Mouse (Mus musculus) embryo, embryonic 9.5 days (tissue): ENCODE results near the gene Cutal.

ENCODE experiments used
- DNase-seq: peaks from one replicate; pipeline ENCODE4 v3.0.0-alpha.2; 2017; ENCODE audit errors: extremely low spot score

Cutal gene

DNA sequence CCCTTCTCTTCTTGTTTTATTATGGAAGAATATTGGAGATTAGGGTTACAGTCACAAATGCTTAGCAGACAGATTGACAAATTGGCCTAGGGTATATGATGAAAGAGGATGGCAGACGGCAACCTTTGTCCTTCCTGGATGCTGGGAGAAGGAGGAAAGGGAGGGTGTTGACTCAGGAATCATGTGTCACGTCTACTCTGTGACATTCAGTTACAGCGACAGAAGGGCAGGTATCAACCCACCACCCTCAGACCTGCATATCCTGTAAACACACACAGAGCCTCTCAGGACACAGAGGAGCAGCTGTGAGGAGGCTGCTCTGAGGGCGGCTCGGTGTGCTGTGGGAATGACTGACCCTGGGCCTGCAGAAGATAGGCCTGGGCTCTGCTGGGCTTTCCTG lies 9.0 kb downstream of the Cutal start:
- no peak for DNase-seq

DNA sequence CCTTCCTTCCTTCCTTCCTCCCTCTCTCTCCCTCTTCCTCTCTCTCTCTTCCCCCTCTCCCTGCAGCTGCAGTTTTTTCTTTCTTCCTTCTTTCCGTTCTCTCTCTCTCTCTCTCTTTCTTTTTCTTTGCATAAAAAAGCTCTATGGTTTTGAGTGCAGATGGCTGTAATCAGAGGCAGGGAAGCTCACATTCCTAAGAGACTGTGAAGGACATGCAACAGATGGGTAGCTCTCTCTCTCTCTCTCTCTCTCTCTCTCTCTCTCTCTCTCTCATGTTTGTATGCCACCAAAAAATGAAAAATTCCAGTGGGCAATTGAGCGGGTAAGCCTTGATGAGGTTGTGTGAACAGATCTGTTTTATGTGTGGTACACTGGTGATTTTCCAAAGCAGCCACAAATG lies 10.0 kb downstream of the Cutal start:
- DNase-seq = no peak

DNA sequence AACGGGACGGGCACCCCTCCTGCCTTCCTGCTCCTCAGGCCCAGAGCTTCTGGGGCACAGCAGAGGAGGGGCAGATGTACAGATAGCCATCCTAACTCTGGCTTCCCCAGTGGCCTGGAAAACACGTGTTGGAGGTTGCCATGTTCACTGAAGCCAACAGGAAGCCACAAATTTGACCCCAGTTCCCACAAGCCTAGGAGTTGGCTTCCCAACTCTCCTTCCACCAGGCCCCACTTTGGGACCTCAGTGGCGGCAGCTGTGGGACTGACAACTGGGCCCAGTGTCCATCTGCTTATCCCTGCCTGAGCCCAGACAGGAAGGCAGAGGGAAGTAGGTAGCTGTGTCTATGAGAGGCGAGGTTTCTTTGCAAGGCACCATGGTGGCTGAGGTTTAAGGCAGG lies 19.8 kb downstream of the Cutal start:
- no peak for DNase-seq

DNA sequence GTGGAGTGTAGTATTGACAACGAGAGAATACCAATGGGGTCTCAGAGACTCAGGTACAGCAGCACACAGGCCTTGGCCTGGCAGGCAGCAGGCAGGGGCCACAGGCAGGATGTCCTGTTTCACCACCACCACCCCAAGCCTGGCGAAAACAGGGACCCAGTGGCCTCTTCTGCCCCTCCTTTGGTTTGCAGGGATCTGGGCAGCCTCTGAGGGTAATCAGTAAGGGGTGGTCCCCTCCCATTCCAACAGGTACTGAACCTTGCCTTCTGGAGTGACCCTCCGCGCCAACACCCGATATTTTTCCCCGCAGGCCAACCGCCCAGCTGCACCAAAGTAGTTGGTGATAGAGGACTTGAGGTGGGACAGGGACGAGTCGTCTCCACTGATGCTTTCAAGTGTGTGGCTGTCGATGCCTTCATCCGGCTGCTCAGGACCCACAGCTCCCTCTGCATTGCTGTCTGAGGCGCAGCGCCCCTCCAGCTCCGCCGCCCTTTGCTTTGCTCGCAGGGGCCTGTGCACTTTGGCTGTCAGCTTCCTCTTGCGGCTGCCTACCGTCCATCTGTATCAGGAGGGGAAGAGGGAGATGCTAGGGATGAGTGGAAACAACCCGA lies 21.4 kb downstream of the Cutal start:
- DNase-seq = no peak

DNA sequence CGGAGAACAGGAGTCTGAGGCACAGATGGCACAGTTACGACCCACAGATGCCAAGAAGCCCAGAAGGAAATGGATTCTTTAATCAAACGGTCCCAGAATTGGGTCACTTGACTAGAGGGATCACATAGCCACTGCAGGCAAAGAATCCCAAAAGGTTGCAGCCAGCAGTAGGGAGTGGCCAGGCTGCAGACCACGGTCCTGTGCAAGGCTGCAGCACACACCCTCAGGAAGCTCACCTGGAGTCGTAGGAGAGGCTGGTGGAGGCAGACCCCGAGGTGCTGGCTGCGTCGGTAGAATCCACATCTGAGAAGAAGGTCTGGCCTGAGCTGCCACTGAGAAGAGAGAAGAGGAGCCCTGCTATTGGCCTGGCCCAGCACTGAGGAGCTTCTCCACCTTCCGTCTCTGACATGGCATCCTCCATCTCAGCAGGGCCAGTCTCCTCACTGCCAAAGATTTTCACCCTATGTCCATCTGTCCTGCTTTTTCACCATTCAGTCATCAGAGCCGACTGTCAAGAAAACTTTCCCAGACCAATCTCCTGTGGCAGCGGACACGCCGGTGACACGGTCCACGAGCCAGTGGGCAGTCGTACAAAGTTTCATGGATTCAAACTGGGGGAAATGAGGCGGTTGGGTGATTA lies 22.7 kb downstream of the Cutal start:
- no peak for DNase-seq

DNA sequence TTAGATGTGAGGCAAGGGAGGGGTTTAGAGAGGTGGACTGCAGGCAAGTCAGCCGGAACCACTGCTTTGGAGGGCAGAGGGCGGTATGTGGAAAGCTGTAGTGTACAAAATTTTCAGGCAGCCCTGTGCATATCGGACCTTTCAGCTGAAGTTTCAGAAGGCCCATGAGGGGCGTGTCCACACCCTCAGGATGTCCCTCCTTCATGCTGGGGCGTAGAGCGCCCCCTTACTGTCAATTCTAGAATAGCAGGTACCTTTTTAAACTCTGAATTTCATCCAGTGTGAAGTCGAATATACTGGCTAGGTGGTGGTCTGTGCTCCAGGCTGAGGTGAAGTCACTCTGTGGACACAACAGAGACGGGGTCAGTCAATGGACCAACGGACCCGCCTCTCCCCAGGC lies 23.6 kb downstream of the Cutal start:
- peak; percentile 50 for DNase-seq

DNA sequence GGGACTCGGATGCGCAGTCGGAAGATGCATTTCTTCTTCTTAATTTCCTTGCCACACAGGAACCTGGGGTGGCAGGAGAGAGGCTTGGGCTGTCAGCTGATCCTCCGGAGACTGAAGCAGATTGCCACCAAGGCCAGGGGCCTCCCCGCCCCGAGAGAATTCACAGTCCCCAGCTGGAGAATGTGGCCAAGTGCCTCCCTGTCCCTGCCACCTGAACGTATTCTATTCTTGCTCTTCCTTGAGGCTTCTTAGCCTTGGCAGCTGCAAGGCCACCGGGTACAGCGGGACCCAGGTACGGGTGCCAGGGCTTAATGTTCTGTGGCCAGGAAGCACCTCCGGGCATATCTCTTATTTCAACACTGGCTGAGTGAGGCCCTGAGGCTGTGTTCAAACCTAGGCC lies 25.5 kb downstream of the Cutal start:
- DNase-seq = no peak

DNA sequence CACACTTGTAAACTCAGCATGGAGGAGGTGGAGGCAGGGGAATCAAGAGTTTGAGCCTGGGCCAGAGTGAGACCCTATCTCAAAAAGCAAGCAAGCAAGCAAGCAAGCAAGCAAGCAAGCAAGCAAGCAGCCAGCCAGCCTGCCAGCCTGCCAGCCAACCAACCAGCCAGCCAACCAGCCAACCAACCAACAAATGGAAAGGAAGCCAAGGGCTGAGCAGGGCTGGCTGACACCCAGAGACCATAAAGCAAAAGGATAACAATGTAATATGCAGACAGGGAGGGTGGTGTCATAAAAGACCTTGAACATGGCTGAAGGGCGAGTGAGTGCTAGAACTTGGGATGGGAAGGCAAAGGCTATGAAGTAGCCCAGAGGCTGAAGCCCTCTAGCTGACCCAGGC lies 26.2 kb downstream of the Cutal start:
- DNase-seq = no peak

DNA sequence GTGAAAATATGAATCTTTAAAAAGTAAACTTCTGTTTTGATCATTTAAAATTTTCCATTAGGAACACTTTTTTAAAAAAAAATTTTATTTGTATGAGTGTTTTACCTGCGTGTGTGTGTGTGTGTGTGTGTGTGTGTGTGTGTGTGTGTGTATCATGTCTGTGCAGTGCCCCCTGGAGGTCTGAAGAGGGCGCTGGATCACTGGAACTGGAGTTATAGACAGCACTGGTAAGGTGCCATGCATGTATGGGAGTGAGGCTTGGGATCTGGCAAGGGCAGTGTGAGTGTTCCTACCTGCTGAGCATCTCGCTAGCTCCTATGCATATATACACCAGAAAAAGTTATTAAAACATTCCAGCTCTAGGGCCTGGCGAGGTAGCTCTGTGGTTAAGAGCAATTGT lies 27.5 kb downstream of the Cutal start:
- DNase-seq = no peak

DNA sequence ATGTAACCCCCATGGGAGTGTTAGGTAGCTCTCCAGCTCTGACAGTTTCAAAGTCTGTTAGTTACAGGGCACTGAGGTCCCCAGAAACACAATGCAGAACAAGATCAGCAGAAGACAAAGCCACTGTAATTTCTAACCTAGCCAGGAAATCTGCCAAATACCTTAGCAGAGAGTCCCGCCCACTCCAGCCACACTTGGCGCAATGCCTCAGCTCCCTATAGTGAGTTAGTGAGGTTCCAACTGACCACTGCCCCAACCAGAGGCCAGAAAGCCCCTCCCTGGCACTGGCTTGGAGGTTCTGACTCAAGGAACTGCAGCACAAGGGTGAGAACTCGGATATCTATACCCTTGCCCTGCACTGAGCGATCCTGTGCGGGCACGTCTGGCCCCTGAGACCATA lies 28.5 kb downstream of the Cutal start:
- DNase-seq = no peak

DNA sequence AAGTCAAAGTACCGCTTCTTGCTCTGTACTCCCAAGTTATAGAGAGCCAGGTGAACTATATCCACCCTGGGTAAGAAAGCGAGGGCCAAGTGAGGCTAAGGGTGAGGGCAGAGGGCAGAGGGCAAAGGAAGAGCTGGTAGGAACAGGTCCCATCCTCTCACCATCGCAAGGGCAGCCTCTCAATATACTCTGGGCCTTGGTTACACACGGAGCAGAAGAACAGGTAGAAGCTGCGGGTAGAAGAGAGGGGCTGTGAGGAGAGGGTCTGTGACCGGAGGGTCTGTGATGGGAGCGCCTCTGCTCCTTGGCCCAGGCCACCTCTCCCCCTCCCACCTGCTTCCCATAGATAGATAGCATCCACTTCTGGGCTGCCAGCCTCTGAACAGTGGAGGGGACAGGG lies 29.0 kb downstream of the Cutal start:
- DNase-seq = no peak

DNA sequence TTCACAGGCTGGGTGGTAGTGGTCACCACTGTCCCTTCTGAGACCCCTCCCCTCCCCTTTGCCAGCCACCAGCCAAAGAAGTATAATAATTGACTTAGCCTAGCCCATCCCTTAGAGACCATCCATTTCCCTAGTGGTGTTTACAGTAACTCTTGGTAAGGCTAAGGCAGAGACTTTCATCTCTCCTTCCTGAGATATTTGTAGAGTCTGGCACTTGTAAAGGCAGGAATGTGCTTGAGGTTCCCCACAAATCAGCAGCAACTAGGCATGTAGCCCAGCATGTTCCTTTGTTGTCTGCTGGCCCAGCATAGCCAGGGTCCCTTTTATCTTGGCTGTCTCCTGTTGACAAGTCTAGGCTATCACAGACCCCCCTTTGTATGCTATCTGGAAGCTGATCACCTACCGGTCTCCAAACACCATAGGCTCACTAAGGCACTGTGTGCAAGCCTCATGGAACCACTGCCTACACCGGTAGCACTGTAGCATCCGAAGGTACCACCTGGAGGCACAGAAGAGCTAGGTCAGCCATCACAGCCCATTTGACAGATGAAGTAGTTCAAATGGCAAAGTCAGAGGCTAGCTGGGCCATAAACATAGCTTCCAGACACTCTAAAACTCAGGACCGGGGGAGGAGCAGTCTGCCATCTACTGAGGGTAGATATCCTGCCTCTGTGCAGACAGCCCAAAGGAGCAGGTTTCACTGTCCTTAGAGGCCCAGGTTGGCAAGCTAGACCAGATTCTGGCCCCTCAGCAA lies 29.6 kb downstream of the Cutal start:
- no peak for DNase-seq

DNA sequence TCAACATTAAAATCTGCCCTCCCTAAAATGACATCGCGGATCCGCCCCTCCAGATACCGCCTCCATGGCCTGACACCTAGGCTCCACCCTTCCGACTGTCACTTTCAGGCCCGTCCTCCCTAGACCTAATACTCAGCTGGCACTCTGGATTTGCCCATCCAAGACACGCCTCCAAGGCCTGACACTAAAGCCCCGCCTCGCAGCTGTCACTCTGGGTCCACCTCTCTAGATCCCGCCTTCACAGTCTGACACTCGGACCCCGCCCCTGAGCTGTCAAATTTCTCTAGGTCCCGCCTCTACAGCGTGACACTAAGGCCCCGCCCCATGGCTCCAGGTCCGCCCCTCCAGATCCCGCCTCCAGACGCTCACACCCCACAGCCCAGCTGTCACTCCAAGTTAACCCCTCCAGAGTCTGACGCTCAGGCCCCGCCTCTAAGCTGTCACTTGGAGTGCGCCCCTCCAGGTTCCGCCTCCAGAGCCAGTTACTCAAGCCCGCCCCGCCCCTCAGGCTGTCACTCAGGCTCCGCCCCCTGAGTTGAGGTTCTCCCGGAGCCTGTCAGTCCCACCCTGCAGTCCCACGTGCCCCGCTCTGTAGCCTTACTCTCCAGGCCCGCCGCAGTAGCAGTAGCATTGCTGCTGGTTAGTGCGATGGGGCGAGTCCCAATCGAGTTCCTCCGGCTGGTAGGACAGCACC lies 30.8 kb downstream of the Cutal start:
- peak; percentile 98 for DNase-seq

DNA sequence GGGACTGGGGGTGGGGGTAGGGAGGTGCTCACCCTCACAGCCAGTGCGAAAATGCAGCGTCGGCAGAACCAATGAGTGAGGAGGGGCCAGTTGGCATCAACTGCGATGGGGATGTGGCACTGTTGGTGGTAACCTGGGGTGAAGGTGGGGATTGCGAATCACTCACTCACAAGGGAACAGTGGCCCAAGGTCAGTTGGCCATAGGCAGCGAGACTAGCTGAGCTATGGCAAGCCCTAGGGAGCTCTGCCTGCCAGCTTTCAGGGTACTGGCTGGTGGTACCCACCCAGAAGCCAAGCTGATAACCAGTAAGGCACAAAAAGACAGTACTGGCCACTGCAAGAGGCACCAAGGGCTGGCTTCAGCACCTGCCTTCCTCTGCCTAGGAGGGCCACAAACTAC lies 32.2 kb downstream of the Cutal start:
- no peak for DNase-seq

DNA sequence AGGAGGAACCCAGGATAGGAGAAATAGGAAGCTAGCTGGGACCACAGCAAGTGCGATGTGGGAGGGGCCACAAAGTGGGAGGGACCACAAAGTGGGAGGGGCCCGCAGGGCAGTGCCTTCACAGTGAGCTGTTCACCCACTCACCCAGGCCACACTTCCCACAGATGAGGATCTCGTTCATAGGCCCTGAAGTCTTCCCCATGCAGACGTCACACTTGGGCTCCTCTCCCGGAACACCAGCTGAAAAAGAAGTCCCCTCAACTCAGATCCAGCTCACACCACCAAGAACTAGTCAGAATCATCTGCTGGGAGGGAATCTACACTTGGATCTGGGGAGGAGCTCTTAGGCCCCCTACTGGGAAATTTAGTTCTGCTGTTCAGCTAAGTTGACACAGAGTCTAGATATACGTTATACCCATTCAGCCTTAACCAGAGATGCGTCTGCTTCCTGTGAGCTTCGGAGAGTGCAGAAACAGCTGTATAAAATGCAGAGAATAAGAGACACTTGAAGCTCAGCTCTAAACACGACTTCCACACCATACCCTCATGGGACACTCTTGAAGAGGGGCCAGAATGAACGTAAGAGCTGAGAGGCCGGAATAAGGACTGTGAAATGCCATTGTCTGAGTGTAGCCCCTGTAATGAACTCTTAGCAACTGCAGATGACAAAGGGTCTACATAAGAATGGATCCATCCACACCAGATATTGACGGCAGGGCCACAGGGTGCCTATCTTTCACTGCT lies 32.8 kb downstream of the Cutal start:
- no peak for DNase-seq

DNA sequence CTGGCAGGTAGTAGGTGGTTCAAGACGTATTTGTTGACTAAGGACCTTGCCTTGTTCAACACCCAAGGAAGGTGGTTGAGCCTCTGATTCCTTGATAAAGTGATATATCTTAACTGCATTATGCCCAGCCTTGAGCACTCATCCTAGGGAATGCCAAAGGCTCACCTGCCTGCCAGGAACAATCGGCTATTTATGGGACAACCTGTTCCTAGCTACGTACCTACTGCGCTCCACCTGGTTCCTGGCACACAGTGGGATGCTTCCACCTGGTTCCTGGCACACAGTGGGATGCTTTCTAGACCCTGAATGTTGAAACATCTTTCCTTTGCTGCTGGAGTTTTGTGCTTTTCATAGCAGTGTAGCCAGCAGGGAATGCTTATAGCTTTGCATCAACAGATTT lies 35.5 kb downstream of the Cutal start:
- no peak for DNase-seq

DNA sequence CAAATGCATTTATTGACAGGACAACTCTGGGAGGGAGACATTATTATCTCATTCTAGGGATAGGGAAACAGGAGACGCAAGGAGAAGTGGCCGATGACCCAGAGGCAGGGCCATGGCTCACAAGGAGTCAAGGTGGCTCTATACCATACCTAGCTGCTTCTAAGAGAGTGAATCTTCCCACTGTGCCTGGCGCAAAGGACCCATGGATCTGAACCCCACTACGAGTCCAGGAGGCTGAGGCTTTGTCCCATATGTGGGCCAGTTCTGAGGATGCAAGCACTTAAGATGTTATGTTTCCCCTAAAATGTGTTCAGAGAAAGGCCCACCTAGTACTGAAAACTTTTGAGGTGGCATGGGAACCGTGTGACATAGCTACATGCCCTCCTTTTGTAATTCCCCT lies 37.7 kb downstream of the Cutal start:
- DNase-seq = no peak

DNA sequence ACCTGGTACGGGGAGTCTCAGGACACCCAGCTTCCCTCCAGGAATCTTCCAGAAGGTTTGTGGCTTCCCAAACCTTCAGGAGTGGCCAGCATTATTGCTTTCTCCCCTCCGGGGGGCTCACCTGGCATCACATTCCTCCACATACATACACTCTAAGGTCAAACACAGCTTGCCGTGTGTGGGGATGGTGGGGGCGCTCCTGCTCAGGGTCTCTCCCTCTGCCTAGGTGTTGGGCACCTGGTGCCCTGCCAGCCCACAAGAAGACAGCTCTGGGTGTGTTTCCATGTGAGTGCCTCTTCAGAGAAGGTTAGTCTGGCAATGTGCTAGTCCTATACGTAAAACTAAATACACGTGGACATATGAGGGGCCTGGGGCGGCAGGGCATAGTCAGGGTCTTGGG lies 38.4 kb downstream of the Cutal start:
- no peak for DNase-seq

DNA sequence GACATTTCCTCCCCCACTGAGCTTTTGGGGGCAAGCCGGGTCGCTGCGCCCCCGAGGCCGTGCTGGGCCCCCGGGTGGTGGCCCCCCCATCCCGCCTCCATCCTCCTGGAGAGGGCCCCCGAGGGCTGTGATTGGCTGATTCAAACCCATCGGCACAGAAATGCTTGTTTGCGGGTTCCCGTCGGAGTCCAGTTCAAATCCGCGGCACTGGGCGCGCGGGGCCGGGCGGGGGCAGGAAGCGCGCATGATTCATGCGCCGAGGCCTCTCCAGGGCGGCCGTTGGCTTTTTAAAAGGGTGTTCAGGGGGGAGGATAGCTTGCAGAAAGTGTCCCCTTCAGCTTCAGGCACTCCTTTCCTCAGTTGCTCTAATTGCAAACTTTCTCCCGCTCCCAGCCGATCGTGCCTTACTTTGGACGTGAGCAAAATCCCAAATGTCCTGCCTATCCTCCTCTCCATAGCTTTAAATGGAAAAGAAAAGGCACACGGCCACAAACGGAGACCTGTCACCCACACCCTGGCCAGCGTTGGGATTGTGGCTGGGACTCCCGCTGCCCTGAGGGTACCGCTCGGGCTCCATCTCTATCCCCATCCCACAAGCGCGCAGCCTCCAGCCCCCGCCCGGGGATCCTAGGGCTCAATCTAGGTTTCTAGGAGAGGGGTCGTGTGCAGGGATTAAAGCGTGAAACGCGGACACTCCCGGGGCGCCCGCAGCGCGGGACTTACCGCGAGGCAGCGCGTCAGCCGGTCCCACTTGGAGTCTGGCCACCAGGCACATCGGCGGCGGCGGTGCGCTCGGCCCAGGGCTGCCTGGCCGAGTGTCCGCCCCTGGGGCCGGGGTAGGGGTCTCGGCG lies 39.2 kb downstream of the Cutal start, which contains the start of gene Phf19:
Gene Phf19, minus strand, starts transcription at position 809 of the 851 bp plus-strand sequence.
- peak; percentile 46 for DNase-seq

DNA sequence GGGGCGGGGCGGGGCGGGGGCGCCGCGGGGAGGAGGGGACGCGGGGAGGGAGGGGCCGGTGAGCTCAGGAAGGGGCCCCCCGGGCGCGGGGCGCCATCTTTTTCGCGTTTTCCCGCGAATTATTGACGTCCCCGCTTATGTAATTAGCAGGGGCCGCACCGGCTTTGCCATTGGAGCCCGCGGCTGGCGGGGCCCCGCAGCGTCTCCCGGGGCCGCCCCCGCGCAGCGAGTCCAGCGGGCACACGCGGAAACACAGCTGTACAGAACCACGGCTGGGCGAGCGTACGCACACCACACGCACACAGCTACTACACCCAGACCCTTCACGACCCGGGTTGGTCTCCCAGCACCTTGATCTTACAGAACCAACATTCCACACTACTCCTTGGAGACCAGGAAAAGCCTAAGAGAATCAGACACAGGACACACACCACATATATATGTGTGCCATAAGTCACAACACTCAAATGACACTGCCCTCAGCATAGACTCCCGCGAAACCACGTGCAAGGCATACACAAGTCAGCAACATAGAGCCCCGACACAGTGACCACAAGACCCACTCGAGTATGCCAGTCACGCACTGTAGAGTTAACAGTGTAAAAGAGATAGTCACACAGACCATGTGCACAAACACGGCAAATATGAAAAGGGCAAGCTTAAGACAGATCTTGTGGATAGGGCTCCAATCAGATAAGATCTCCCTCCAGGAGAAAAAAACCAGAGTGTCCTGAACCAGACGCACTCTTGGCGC lies 40.0 kb downstream of the Cutal start:
- DNase-seq = no peak

DNA sequence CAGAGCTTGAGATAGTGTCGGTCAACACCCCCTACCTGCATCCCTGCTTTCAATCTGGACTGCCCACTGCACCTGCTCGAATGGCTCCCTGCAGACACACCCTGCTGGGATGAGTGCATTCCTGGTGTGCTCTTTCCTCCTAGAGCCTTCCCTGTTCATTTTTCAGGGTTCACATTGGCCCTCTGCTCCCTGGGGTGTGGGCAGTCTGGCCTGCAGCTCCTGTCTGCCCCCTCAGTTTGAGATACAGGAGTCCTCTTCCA lies 40.6 kb downstream of the Cutal start:
- DNase-seq = no peak
